Mouse (Mus musculus) gastrocnemius, postnatal 14 days (tissue): Measurements from ENCODE around the gene Bad. TPM values are rescaled to one million over a fixed set of nuclear protein-coding genes. Genes with fewer than 3 reads are reported as not detected.
A peak's percentile ranks its signal among the peaks of the same experiment; 100 is the strongest.
"Not testable (repeated sequence)": the region's sequence is repeated elsewhere in the genome, so short reads cannot be mapped to it uniquely, and the experiment has no call there.

Source experiments
- DNase-seq: peaks from one replicate; pipeline ENCODE4 v3.0.0; 2021; ENCODE audit warnings: mixed read lengths
- intact Hi-C: fragments of 180-260 bp; cut with DNase I; formaldehyde crosslinking; loops from one replicate; pipeline ENCODE4 v1.15.1; 2025; ENCODE audit warnings: low total_unique reads
- long read RNA-seq, 2 experiments: library from polyadenylated mRNA; stranded (forward); transcript quantifications; one replicate each; pipeline ENCODE4 v2.0.0; 2021
- total RNA-seq, 2 experiments: library from RNA; stranded (reverse); gene quantifications; 2 replicates each; pipeline ENCODE4 v1.2.3; 2021

Bad gene
- 10 to 100 TPM; 14.2 to 14.6 TPM for total RNA-seq
- long read RNA-seq, experiment 1, transcript Bad-202 (4 exons, 990 nt) = major isoform, 9 of 11 reads
- long read RNA-seq, experiment 1, partial matches to known transcripts = 0 of 11 reads
- long read RNA-seq, experiment 1, other reads (novel, unspliced or antisense) = 0 of 11 reads
- long read RNA-seq, experiment 2, transcript Bad-202 (4 exons, 990 nt) = major isoform, 13 of 21 reads
- long read RNA-seq, experiment 2, partial matches to known transcripts = 6 of 21 reads
- long read RNA-seq, experiment 2, other reads (novel, unspliced or antisense) = 1 of 21 reads

- intact Hi-C loops = no loop called here
- DNase-seq = peak; percentile 94
Observed at GRCm38 (mm10) chr19:6941372-6942248, at the start of gene Bad. Bad (plus strand) TSS chr19:6941861.

GRCm38 (mm10) chr19:6892512-6892911, 49.1 kb upstream of the Bad start:
- intact Hi-C loops = no loop called here
- no peak for DNase-seq

GRCm38 (mm10) chr19:6893731-6894451, 47.8 kb upstream of the Bad start:
- intact Hi-C loops = no loop called here
- DNase-seq = no peak

- intact Hi-C loops, DNase-seq: not testable (repeated sequence)
Observed at GRCm38 (mm10) chr19:6895608-6896305, 45.9 kb upstream of the Bad start.

- DNase-seq = no peak
- intact Hi-C loops = no loop called here
Observed at GRCm38 (mm10) chr19:6899641-6900040, 42.0 kb upstream of the Bad start.

- intact Hi-C loops = no loop called here
- DNase-seq = no peak
Observed at GRCm38 (mm10) chr19:6903031-6903430, 38.6 kb upstream of the Bad start.

GRCm38 (mm10) chr19:6904846-6905245, 36.8 kb upstream of the Bad start:
- DNase-seq = no peak
- intact Hi-C loops = no loop called here

- intact Hi-C loops = no loop called here
Observed at GRCm38 (mm10) chr19:6905498-6906159, 36.0 kb upstream of the Bad start.

GRCm38 (mm10) chr19:6906199-6906598, 35.5 kb upstream of the Bad start:
- intact Hi-C loops = no loop called here
- no peak for DNase-seq

More at GRCm38 (mm10) chr19:6905498-6906159, 36.0 kb upstream of the Bad start:
- DNase-seq = no peak

- intact Hi-C loops = no loop called here
- DNase-seq = no peak
Observed at GRCm38 (mm10) chr19:6907094-6907493, 34.6 kb upstream of the Bad start.

- intact Hi-C loops = no loop called here
- no peak for DNase-seq
Observed at GRCm38 (mm10) chr19:6907811-6908540, 33.7 kb upstream of the Bad start.

GRCm38 (mm10) chr19:6909021-6909420, 32.6 kb upstream of the Bad start:
- intact Hi-C loops = no loop called here
- DNase-seq = no peak

GRCm38 (mm10) chr19:6909507-6910289, 32.0 kb upstream of the Bad start, which contains the start of the genes Trmt112 and Prdx5:
Trmt112 (plus strand) TSS chr19:6909698.
Prdx5 (minus strand) TSS chr19:6910106.
- peak; percentile 91 for DNase-seq
- intact Hi-C loops = no loop called here

- DNase-seq, intact Hi-C loops: not testable (repeated sequence)
Observed at GRCm38 (mm10) chr19:6910306-6910705, 31.4 kb upstream of the Bad start.

GRCm38 (mm10) chr19:6911101-6912074, 30.3 kb upstream of the Bad start:
- DNase-seq = no peak
- intact Hi-C loops = no loop called here

- DNase-seq = no peak
- intact Hi-C loops = no loop called here
Observed at GRCm38 (mm10) chr19:6912205-6912970, 29.3 kb upstream of the Bad start.
